Mouse (Mus musculus): ENCODE results near the gene Usp19. TPM values are rescaled to one million over a fixed set of nuclear protein-coding genes. Genes with fewer than 3 reads are reported as not detected.

The Usp19 gene
- polyA plus RNA-seq, 1 experiment: 77.0 TPM

- no peak for TF ChIP-seq CTCF (IDR thresholded peaks at IDR 0.05; ENCODE audit: borderline replicate concordance, insufficient read depth, low read length)
- no peak for TF ChIP-seq POLR2A (IDR thresholded peaks at IDR 0.05; ENCODE audit: low read depth, low read length)
- Histone ChIP-seq H3K4me3 (ENCODE audit: insufficient read depth, low read length) (no peak overlapping the region), H3K4me1 (ENCODE audit: control insufficient read depth, insufficient read depth, low read length) (peaks cover 2% of the 10 kb centered on the region; the same call in 1 of the 2 replicates), H3K27ac (ENCODE audit: insufficient read depth, low read length) (no peak overlapping the region)
These were observed 28.2 kb upstream of the Usp19 start for GRCm38 (mm10) chr9:108462192-108462591.

- peaks cover 2% of the 10 kb centered on the region; the same call in 1 of the 2 replicates for H3K4me1 ChIP-seq (ENCODE audit: control insufficient read depth, insufficient read depth, low read length)
- no peak overlapping the region for H3K27ac ChIP-seq (ENCODE audit: insufficient read depth, low read length)
- TF ChIP-seq POLR2A (IDR thresholded peaks at IDR 0.05; ENCODE audit: low read depth, low read length) (no peak), CTCF (IDR thresholded peaks at IDR 0.05; ENCODE audit: borderline replicate concordance, insufficient read depth, low read length) (no peak)
- no peak overlapping the region for H3K4me3 ChIP-seq (ENCODE audit: insufficient read depth, low read length)
These were observed 26.7 kb upstream of the Usp19 start for GRCm38 (mm10) chr9:108463713-108464112.

- Histone ChIP-seq H3K4me1 (ENCODE audit: control insufficient read depth, insufficient read depth, low read length) (peaks cover 2% of the 10 kb centered on the region; the same call in 1 of the 2 replicates), H3K4me3 (ENCODE audit: insufficient read depth, low read length) (no peak overlapping the region), H3K27ac (ENCODE audit: insufficient read depth, low read length) (no peak overlapping the region)
- TF ChIP-seq POLR2A (IDR thresholded peaks at IDR 0.05; ENCODE audit: low read depth, low read length) (no peak), CTCF (IDR thresholded peaks at IDR 0.05; ENCODE audit: borderline replicate concordance, insufficient read depth, low read length) (no peak)
These were observed 24.2 kb upstream of the Usp19 start for GRCm38 (mm10) chr9:108466219-108466618.

- H3K27ac ChIP-seq (ENCODE audit: insufficient read depth, low read length): no peak overlapping the region
- no peak overlapping the region for H3K4me3 ChIP-seq (ENCODE audit: insufficient read depth, low read length)
- no peaks in the 10 kb centered on the region for H3K4me1 ChIP-seq (ENCODE audit: control insufficient read depth, insufficient read depth, low read length)
- no peak for TF ChIP-seq POLR2A (IDR thresholded peaks at IDR 0.05; ENCODE audit: low read depth, low read length)
- TF ChIP-seq CTCF (IDR thresholded peaks at IDR 0.05; ENCODE audit: borderline replicate concordance, insufficient read depth, low read length): no peak
These were observed 21.0 kb upstream of the Usp19 start for GRCm38 (mm10) chr9:108469430-108469829.

- Histone ChIP-seq H3K27ac (ENCODE audit: insufficient read depth, low read length) (no peak overlapping the region), H3K4me1 (ENCODE audit: control insufficient read depth, insufficient read depth, low read length) (no peaks in the 10 kb centered on the region), H3K4me3 (ENCODE audit: insufficient read depth, low read length) (no peak overlapping the region)
- TF ChIP-seq CTCF (IDR thresholded peaks at IDR 0.05; ENCODE audit: borderline replicate concordance, insufficient read depth, low read length): no peak
- no peak for TF ChIP-seq POLR2A (IDR thresholded peaks at IDR 0.05; ENCODE audit: low read depth, low read length)
These were observed 20.6 kb upstream of the Usp19 start for GRCm38 (mm10) chr9:108469845-108470244.

- TF ChIP-seq CTCF (IDR thresholded peaks at IDR 0.05; ENCODE audit: borderline replicate concordance, insufficient read depth, low read length): no peak
- no peak for TF ChIP-seq POLR2A (IDR thresholded peaks at IDR 0.05; ENCODE audit: low read depth, low read length)
- Histone ChIP-seq H3K4me1 (ENCODE audit: control insufficient read depth, insufficient read depth, low read length) (0 out of 2 replicates have a peak, but pooled peaks cover 6% of the 10 kb centered on the region), H3K4me3 (ENCODE audit: insufficient read depth, low read length) (no peak overlapping the region), H3K27ac (ENCODE audit: insufficient read depth, low read length) (no peak overlapping the region)
These were observed 15.9 kb upstream of the Usp19 start for GRCm38 (mm10) chr9:108474528-108474927.

- TF ChIP-seq CTCF (IDR thresholded peaks at IDR 0.05; ENCODE audit: borderline replicate concordance, insufficient read depth, low read length) (no peak), POLR2A (IDR thresholded peaks at IDR 0.05; ENCODE audit: low read depth, low read length) (peak; percentile 74)
- Histone ChIP-seq H3K4me1 (ENCODE audit: control insufficient read depth, insufficient read depth, low read length) (0 out of 2 replicates have a peak, but pooled peaks cover 6% of the 10 kb centered on the region), H3K27ac (ENCODE audit: insufficient read depth, low read length) (peak overlapping the region; percentile 92), H3K4me3 (ENCODE audit: insufficient read depth, low read length) (peak overlapping the region; percentile 38)
These were observed 11.7 kb upstream of the Usp19 start for GRCm38 (mm10) chr9:108478638-108479156.

GRCm38 (mm10) chr9:108479241-108479640 is 11.2 kb upstream of the Usp19 start:
- Histone ChIP-seq H3K4me3 (ENCODE audit: insufficient read depth, low read length) (no peak overlapping the region), H3K4me1 (ENCODE audit: control insufficient read depth, insufficient read depth, low read length) (0 out of 2 replicates have a peak, but pooled peaks cover 6% of the 10 kb centered on the region), H3K27ac (ENCODE audit: insufficient read depth, low read length) (no peak overlapping the region; the same call in 1 of the 2 replicates)
- no peak for TF ChIP-seq CTCF (IDR thresholded peaks at IDR 0.05; ENCODE audit: borderline replicate concordance, insufficient read depth, low read length)
- no peak for TF ChIP-seq POLR2A (IDR thresholded peaks at IDR 0.05; ENCODE audit: low read depth, low read length)

- TF ChIP-seq CTCF (IDR thresholded peaks at IDR 0.05; ENCODE audit: borderline replicate concordance, insufficient read depth, low read length): no peak
- TF ChIP-seq POLR2A (IDR thresholded peaks at IDR 0.05; ENCODE audit: low read depth, low read length): peak; percentile 98
- H3K4me3 ChIP-seq (ENCODE audit: insufficient read depth, low read length): peak within 1 kb of the TSS; percentile 76
- peak within 1 kb of the TSS; percentile 92 for H3K27ac ChIP-seq (ENCODE audit: insufficient read depth, low read length)
- 0 out of 2 replicates have a peak, but pooled peaks cover 6% of the 10 kb centered on the region for H3K4me1 ChIP-seq (ENCODE audit: control insufficient read depth, insufficient read depth, low read length)
These were observed 10.6 kb upstream of the Usp19 start, which contains the start of gene Lamb2 for GRCm38 (mm10) chr9:108479721-108480351. TSS of gene Lamb2 (plus strand) at chr9:108479736.
